Mouse (Mus musculus) v-Abl transformed pro-B cells (cell line): ENCODE results near the gene Itm2c.

ENCODE experiments used
- in situ Hi-C, 2 experiments: fragments of 400-800 bp; cut with MboI; formaldehyde crosslinking; loops; one replicate each; pipeline ENCODE4 v1.15.1; 2025; ENCODE audit not compliant: unreplicated experiment in 2 of 2

The Itm2c gene

DNA sequence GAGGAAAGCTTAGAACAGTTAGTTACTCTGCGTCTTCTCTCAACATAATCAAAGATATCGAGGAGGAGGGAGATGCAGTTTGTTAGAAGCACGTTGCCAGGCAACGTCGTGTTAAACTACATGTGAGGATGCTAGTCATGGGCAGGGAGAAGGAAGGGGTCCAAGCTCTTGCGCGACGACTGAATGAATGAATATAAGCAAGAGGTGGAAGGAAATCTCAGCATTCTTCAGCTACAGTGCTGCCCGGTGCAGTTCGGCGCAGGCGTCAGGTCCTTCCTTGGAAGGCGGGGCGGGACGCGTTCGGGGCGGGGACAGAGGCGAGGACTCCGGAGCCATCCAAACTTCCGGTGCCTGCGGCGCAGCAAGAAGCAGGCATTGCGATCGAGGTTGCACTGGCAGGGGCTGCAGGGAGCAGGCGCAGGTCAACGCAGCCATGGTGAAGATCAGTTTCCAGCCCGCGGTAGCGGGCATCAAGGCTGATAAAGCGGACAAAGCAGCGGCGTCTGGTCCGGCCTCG is at the start of gene Itm2c:
TSS of gene Itm2c (plus strand) at position 51 of the 517 bp plus-strand sequence.
- in situ Hi-C loops, result no loop called here

DNA sequence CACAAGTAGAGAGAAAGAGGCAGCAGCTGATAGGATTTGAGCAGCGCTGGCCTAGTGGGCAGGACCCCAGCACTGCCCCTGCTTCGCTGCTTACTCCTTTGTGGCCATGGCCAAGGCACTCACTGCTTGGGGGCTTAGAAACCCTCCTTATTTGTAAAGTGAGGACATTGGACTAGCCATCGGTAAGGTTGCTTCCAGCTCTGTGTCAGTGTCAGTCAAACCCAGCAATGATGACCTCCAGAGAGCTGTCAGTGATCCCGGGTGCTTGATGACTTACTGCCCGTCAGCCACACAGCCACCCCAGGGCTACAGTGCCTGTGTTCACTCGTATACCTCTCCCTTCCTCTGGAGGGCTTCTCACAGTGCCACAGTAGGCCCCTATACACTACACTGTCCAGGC is 49.1 kb upstream of the Itm2c start:
- in situ Hi-C loops, result loop anchor here (5.0 to 25.0 kb wide), 2 partner anchors 108 to 258 kb away; partner anchors contain the start of genes G530012D18Rik (in 2 of the 2) and Sp110 (in 2 of the 2)

DNA sequence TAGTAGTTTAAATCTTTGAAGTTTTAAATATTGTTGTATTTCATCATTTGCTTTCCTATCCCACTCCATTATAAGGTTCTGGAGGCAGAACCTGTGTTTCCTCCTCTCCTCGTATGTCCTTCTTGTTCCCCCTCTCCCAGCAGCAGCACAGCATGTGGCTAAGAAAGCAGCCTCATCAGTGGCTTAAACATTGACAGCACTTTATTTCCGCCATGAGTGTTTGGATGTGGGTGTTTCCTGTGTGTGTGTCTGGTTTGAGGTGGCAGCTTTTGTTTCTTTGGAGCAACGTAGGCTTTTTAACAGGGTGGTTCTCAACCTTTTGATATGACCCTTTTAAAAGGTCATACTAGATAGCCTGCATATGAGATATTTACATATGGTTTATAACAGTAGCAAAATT is 48.6 kb upstream of the Itm2c start:
- in situ Hi-C loops, result loop anchor here (25.0 kb wide), 1 partner anchor 258 kb away; the partner anchor contains the start of genes G530012D18Rik (in 2 of the 2) and Sp110 (in 2 of the 2)

DNA sequence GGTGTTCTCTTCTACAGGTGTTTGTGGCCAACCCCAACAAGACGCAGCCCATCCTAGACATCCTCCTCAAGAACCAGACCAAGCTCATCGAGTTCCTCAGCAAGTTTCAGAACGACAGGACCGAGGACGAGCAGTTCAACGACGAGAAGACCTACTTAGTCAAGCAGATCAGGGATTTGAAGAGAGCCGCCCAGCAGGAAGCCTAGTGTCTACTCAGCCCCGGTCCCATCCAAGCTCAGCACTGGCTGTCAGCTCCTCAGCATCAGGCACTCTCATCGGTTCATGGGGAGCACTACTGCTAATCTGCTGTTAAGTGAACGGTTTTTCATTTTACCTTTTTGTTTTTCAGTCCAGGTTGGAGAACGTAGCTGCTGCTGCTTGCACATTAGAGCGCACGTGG is 45.1 kb upstream of the Itm2c start:
- in situ Hi-C loops, result loop anchor here (25.0 kb wide), 1 partner anchor 262 kb away; the partner anchor contains the start of genes G530012D18Rik (in 2 of the 2) and Sp110 (in 2 of the 2)

DNA sequence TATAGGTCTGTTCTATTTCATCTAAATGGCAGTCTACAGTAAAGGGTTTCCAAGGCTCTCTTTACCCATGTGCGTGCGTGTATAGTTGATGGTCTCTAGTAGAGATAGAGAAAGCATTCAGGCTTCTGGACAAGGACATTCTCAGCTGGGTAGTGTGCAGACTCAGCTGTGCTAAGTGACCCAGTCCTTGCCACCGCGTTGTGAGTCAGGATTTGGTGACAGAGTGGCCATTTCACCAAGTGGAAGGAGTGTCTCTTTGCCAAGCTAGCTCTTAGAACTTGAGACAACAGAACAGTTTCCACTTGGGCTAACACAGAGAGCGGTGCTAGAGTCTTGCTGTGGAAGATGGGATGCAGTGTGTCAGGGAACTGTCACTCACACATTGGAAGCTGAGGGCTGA is 43.2 kb upstream of the Itm2c start:
- in situ Hi-C loops, result loop anchor here (5.0 kb wide), 1 partner anchor 156 kb away; no protein-coding TSS in a partner anchor

DNA sequence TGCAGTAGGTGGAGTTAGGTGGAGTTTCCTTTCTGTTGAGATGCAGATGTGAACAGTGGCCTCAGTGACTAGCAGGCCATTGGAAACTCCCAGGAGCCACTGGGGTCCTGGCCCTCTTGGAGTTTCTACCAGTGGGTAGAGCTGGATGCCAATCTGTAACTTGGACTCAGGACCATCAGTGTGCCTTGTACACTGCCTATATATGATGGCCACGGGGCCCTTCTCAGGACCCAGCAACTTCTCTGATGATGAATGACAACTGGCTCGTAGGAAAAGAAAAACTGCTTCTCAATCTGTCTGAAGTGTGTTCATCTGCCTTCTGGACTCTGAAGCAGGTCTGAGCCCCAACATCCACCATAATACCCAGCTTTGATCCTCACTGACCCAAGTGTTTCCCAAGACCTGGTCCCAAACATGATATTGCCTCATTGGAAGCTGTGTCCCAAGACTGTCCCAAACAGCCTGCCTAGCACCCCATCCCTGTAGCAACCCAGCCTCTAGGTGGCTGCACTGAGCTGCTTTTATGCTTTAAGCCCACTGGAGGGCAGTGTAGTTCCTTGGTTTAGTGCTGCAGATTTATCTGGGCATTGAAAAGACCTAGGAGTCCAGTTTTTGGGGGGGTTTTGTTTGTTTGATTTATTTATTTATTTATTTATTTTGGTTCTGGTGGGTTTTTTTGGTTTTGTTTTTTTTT is 40.9 kb upstream of the Itm2c start:
- in situ Hi-C loops, result loop anchor here (5.0 kb wide), 1 partner anchor 154 kb away; no protein-coding TSS in a partner anchor

DNA sequence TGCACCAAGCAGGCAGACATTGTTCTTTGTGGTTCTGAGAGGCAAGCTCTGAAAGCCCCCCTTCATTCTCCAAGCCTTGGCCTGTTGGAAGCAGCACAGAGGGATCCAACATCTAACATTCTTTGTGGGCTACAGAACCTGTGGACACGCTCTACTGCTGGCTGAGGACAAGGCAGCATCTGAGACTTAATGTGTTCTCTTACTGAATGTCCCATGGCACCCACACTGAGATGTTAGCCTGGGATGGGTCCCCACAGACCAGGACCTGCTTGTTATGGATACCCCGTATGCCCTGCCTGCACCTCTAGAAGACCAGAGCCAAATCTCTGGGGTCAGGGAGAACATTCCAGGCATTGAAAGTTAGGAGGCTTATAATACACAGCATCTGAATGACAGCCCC is 40.2 kb upstream of the Itm2c start:
- in situ Hi-C loops, result loop anchor here (5.0 kb wide), 1 partner anchor 153 kb away; no protein-coding TSS in a partner anchor

DNA sequence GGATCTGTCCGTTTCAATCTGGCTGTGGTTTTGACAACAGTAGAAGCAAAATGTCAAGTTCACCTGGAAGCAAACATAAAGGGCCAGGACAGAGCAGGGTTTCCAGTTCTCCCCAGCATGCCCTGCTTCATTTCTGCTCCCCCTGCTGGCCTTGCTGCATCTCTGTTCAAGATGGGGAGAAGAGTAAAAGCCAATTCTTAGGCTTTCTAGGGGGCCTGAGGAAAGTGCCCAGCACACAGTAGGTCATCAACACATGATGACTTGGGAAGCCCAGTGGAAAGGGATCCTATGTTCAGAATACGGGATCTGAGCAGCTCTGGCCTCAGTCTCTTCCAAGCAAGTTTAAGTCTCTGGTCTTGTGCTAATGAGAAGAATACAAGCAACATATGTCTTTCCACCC is 39.6 kb upstream of the Itm2c start:
- in situ Hi-C loops, result loop anchor here (5.0 kb wide), 1 partner anchor 153 kb away; no protein-coding TSS in a partner anchor

DNA sequence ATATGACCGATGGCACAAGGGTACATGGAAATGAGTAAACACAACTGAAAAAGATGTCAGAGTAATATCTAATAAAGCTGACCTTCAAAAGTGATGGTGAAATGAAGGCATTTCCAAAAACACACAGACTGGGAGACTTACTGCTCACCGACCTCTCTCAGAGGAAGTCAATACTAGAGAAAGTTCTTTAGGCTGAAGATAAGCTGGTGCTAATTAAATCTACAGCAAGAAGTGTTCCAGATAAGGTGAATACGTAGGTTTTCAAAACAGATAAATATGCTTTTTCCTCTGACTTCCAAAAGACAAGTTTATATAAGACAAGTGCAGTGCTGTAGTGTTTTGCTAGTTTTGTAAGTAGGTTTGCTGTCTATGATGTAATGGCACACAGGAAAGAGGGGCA is 37.8 kb upstream of the Itm2c start:
- in situ Hi-C loops, result no loop called here

DNA sequence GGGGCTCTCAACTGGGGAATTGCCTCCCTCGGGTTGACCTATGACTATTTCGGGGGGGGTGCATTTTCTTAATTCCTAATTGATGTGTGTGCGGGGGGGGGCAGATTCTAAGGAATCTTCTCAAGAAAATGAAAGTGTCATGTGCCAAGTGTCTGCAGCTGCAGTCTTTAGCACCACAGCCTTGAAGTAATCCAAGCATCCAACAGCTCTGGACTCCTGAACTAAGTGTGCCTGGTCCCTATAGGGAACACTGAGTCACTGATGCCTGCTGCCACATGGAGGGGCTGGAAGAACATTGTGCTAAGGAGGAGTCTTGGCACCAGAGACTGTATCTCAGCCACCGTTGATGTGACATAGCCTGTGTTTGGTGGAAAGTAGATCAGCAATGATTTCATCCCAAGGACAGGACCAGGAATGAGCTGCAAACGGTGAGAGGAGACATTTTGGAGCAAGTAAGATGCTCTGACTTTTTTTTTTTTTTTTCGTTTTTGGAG is 36.8 kb upstream of the Itm2c start:
- in situ Hi-C loops, result no loop called here

DNA sequence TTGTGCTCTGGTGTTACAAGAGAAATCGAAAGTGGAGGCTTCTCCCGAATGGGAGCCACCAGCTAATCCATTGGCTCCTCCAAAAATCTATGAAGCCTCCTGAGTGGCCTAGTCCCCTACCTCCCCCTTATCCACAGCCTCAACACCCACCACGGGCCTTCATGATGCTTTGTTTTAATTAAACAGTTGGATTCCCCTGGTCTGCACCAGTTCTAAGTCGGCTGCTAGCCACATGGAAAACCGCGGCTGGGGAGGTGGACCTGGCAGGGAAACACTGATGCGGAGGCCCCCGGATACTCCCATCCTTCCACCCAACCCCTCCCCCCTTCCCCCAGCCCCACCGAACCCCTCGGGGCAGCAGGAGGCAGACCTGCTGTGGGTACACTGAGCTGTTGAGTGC is 29.7 kb upstream of the Itm2c start:
- in situ Hi-C loops, result no loop called here

DNA sequence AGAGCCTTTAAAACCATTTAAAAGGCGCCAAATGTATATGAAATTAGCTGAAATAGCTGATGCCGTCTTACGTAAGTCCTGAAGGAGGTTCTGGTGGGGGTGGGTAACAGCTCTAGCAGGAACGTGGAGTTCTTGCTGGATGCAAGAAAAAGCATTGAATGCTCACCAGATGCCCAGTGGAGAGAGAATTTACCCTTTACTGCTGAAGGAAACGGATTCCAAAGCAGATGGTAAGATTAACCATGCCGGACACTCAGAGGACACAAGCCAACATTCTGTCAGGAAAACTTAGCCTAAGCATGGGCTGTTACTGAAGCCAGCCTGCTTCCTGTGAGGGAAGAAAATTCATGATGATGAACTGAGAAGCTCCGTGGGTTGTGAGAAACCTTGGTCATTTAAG is 24.1 kb upstream of the Itm2c start:
- in situ Hi-C loops, result no loop called here

DNA sequence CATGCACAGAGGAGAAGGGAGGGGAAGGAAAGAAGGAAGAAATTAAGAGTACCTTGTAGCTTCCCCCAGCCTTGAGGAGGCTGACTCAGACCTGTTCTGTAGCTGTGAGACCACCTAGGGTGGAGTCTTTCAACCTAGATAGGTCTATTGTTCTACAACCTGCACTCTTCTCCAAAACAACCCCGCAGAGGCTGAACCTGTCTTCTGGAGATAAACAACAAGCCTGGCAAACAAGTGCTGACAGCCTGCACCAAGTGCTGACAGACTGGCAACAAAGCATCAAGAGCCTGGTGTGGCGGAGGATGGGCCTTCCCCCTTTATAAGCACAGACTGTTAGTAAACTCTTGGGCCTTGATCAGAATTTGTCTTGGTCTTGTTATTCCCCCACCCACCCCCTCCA is 23.5 kb upstream of the Itm2c start:
- in situ Hi-C loops, result no loop called here

DNA sequence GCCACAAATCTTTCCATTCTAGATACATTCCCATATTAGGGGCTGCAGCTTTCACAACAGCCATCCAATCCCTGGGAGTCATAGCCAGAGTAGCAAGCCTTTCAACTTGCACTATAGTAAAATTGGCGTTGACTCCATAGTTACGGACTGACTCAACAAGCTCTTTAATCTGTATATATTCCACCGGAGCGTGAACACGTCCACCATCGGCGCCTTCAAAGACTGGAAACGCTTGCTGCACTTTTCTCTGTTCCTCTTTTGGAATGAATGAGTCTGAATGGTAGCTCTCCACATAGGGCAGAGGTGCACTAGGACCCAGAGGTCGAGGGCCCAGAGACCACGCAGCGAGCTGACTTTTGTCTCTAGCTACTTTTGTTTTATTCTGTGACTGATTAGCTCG is 12.1 kb upstream of the Itm2c start:
- in situ Hi-C loops, result no loop called here

DNA sequence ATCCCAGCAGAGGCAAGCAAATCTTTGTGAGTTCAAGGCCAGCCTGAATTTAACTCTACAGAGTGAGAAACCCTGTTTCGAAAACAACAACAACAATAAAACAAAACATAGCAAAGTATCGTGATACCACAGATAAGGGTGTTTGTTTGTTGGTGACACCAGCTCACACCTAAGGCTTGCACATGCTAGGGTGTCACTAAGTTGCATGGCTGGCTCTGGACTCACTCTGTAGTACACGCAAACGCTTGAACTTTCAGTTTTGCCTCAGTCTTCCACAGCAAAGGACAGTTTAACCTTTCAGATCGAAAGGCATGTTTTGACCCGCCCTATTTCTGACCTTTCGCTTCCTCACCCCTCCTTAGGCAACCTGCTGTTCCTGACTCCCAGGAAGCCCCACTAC is 6.9 kb upstream of the Itm2c start:
- in situ Hi-C loops, result no loop called here

DNA sequence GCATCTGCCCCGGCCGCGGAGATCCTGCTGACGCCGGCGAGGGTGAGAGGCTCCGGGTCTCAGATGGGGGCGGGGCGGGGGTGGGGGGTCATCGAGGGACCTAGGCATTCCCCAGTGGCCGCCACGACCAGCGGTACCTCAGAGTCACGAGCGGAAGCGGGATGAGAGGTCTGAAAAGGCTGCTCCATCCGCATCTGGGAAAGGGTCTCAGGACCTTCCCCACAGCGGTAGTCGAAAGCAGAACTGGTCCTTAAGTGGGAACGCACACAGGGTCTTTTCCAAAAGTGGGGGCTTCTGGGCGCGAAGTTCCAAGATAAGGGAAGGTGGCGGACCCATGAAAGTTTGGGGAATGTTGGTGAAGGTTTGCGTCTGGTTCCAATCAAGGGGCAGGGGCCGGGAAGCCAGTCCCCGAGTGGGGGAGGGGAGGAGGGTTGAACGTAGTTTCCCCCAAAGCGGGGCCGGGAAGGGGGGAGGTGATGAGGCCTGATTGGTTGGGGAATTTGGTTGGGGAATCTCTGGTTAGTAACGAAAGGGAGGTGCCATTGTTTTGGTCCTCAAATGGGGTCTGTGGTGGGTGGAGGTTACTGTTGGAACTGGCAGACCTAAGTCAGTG is 773 bp downstream of the Itm2c start:
- in situ Hi-C loops, result no loop called here

DNA sequence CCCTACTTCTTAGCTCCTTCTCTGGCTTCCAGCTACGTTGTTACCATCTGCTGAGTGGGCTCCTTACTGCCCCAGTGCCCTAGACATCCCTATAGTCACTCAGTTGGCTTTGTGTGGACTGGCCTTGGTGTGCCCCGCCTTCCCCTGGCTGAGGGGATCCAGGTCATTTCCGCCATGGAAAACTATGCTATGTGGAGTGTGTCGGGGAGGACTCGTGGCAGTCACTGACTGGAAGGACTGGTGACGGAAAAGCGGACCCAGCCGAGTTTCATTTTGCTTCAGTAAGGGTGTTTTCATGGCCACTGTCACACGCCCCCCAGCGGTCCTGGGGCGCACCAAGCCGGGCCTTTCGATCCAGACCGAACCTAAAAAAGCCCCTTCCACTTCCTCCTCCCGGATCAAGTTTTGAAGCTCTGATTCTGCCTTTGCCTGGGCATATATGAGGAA is 1.3 kb downstream of the Itm2c start:
- in situ Hi-C loops, result no loop called here

DNA sequence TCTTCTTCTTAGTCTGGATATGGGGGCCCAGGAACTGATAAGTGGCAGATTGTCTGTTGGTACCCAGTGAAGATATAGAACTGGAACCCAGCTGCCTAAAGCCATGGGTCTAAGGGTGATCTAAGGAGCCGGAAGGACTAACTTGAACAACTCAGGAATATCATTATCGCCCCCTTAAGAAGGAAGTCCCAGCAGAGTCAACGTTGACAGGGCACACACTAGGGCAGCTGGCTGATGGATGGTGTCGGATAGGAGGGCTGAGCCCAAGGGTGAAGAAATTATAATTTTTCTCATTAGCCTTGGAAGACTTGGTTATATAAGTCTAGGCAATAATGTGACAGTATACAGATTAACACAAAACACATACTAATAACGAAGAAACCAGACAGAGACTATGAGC is 2.0 kb downstream of the Itm2c start:
- in situ Hi-C loops, result no loop called here

DNA sequence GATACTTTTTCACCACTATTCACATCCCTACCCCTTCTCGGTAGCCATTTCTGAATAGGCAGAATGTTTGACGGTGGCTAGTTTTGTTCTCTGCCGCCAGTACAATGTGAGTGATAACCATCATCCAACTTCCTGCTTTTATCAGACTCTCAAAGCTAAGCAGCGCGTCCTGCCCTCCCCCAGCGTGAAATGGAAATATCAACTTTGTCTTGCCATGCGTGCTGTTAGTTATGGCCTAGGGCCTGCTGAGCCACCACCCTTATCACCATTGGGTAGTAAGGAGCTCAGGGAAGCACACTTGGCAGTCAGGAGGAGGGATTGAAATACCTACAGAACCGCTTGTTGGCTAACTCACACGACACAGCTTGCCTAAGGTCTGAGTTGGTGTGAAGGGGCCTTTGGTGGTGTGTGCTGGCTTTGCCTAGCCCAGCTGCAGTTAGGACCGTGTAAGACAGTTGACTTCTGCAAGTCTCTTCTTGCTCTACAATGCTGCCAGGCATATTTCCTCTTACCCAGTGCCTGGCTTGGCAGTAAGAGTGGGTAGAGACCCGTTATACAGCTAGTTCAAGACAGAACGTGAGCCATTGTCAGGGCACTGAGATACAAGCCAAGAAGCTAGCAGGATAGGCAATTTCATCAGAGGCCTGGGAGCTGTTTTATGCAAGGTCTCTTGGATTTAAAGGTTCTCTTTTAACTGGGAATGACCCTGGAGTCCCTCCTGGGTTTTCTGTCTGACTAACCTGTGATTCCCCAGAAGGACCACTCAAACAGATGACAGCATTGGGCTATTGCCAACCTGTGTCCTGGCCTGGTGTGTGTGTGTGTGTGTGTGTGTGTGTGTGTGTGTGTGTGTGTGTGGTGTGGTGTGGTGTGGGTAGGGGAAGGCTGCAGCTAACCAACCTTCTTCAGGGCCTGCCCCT is 3.0 kb downstream of the Itm2c start:
- in situ Hi-C loops, result no loop called here
